Mouse (Mus musculus) forebrain, embryonic 14.5 days (tissue): ENCODE measurements around the gene Fdxr. TPM values are rescaled to one million over a fixed set of nuclear protein-coding genes. Genes with fewer than 3 reads are reported as not detected.

Source experiments
- ATAC-seq: fragments of 200-750 bp; cut with Nextera tagmentation; 2 replicates; pipeline ENCODE4 v1.8.0; 2017; ENCODE audit warnings: mild to moderate bottlenecking, moderate library complexity
- DNase-seq: peaks from one replicate; pipeline ENCODE4 v3.0.0-alpha.2; 2015; ENCODE audit warnings: low spot score
- H3K27ac ChIP-seq: fragments of 300-500 bp; sonication (generic); 2 replicates; pipeline ENCODE4 v1.5.1; 2014; ENCODE audit warnings: low read depth, mild to moderate bottlenecking, control low read depth, low read length, moderate library complexity
- H3K27me3 ChIP-seq: fragments of 300-500 bp; sonication (generic); replicated peaks from 2 replicates; pipeline ENCODE4 v1.6.1; 2014; ENCODE audit warnings: low read length, control low read depth, mixed read lengths; ENCODE audit not compliant: control insufficient read depth, insufficient read depth
- H3K36me3 ChIP-seq: fragments of 300-500 bp; sonication (generic); 2 replicates; pipeline ENCODE4 v1.6.1; 2014; ENCODE audit warnings: low read length, control low read depth; ENCODE audit not compliant: control insufficient read depth, insufficient read depth
- H3K4me1 ChIP-seq: fragments of 300-500 bp; sonication (generic); 2 replicates; pipeline ENCODE4 v1.6.1; 2014; ENCODE audit warnings: antibody characterized with exemption, low read length, control low read depth; ENCODE audit not compliant: control insufficient read depth, insufficient read depth
- H3K4me2 ChIP-seq: fragments of 300-500 bp; sonication (generic); 2 replicates; pipeline ENCODE4 v1.6.1; 2014; ENCODE audit warnings: mild to moderate bottlenecking, control low read depth, low read length
- H3K4me3 ChIP-seq: fragments of 300-500 bp; sonication (generic); 2 replicates; pipeline ENCODE4 v1.5.1; 2014; ENCODE audit warnings: low read depth, low read length, control low read depth
- H3K9ac ChIP-seq: fragments of 300-500 bp; sonication (generic); 2 replicates; pipeline ENCODE4 v1.6.1; 2014; ENCODE audit warnings: mild to moderate bottlenecking, low read length, control low read depth, moderate library complexity
- H3K9me3 ChIP-seq: fragments of 300-500 bp; sonication (generic); replicated peaks from 2 replicates; pipeline ENCODE4 v1.6.1; 2016; ENCODE audit warnings: low read length, control low read depth, mixed read lengths; ENCODE audit not compliant: control insufficient read depth
- WGBS: fragments of 180-500 bp; shearing (Covaris S2); extraction: QIAGEN DNeasy Blood & Tissue Kit; methylation state at CpG from one replicate; pipeline ENCODE4 v1.1.7; 2014; 5-methylcytosine and 5-hydroxymethylcytosine counted together
- polyA plus RNA-seq: library from polyadenylated mRNA; unstranded; fragments of >200 nt; fragmentation: Nextera tagmentation; extraction: Ambion mirVana; gene quantifications from 2 replicates; pipeline ENCODE4 v1.2.1, GENCODE M21; 2014

The Fdxr gene
- 17.2 and 20.0 TPM in 2 replicates for polyA plus RNA-seq

DNA sequence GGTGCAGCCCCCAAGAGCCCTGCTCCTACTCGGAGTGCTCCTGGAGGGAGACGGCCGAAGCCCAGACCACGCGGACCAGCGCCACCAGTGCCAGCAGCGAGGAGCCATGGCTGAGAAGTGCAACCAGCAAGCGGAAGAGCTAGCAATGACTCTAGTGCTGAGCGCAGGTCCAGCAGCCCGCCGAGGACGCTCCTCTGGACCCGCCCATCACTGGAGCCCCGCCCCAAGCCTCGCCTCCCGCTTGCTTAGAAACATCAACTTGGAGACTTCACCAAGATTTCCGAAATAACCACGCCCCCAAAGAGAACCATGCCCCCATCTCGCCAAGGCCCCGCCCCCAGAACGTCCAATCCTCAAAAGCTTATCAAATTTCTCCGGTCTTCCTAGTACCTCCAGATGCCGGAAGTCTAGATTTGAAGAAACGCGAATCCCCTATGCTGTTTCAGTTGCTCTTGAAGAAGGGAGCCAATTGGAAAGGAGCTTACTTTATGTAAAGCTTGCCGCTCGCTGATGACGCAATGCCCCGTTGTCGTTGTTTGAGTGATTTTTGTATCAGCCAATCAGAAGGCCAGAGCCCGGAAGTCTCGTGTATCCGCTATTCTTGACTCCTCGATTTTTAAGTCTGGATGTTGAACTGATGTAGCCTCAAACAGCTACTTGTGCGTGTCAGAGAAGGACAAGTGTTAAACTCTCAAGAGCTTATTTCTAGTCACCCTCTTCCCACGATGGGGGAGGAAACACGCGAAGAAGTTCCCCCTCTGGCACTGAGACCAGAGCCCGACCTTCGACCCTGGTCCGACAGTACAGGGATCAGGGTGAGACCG is at the start of gene Fdxr:
Gene Fdxr, minus strand, starts transcription at position 271 of the 824 bp plus-strand sequence.
- WGBS: under 1% methylated on average over 42 of the region's 42 CpGs
- Histone ChIP-seq H3K4me2 (peak within 1 kb of the TSS; percentile 85), H3K4me1 (peaks cover 5% of the 10 kb centered on the region; the same call in 1 of the 2 replicates), H3K27me3 (no peaks in the 10 kb centered on the region), H3K27ac (peak within 1 kb of the TSS; percentile 83), H3K9ac (peak within 1 kb of the TSS; percentile 81), H3K9me3 (no peaks in the 10 kb centered on the region), H3K36me3 (0 out of 2 replicates have a peak, but pooled peaks cover 2% of the 10 kb centered on the region), H3K4me3 (peak within 1 kb of the TSS; percentile 61)
- peak; percentile 97 for ATAC-seq
- DNase-seq: peak; percentile 100

DNA sequence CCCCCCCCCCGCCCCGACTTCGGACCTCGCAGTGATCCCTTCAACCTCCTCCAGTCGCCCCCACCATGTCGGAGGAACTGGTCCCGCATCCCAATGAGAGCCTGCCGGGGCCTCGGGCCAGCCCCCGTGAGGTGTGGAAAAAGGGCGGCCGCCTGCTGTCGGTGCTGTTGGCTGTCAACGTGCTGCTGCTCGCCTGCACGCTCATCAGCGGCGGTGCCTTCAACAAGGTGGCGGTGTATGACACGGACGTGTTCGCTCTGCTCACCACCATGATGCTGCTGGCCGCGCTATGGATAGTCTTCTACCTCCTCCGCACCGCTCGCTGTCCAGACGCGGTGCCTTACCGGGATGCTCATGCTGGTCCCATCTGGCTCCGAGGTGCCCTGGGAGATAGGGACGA is 46.5 kb upstream of the Fdxr start:
- 22% methylated on average over 32 of the region's 32 CpGs for WGBS
- no peak overlapping the region for H3K4me3 ChIP-seq
- no peak overlapping the region for H3K27ac ChIP-seq
- no peak overlapping the region for H3K4me2 ChIP-seq
- peaks cover 66% of the 10 kb centered on the region for H3K27me3 ChIP-seq
- H3K4me1 ChIP-seq: no peaks in the 10 kb centered on the region
- DNase-seq: peak; percentile 33
- ATAC-seq: no peak
- H3K9me3 ChIP-seq: no peaks in the 10 kb centered on the region
- no peak overlapping the region for H3K9ac ChIP-seq
- no peaks in the 10 kb centered on the region for H3K36me3 ChIP-seq

DNA sequence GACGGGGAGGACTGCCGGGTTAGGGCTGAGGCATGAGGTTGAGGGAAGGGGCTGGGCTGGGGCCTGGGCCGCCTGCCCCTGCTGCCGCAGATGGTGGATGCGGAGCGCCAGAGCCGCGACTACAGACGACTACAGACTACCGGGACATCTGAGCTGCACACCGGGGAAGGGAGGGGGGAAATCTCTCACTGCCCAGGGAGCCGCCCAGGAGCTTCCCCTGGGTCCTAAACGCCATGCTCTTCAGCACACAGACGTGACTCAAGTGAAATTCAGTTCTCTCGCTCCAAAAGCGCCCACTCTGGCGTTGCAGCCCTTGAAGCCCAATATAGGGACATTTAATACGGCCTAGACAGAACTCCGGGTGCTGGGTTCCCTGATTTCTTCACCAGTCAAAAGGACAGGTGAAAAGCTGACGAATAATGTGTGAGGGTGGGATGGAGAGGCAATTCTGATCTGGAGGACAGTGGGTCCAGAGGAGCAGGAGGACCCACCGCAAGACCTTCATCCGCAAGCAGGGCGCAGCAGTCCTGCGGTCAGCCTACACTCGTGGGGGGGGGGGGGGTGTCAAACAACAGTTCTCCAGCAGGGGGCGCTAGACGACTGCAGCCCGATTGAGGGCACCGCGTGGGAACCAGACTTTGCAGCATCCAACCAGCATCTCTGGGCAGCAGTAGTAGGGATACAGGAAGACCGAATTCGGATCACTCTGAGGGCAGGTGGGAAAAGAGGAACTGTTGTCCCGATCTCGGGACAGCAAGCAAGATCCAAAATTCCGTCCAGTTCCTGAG is 45.2 kb upstream of the Fdxr start, which contains the start of gene Ush1g:
Gene Ush1g, minus strand, starts transcription at position 136 of the 788 bp plus-strand sequence.
- Histone ChIP-seq H3K9ac (peak within 1 kb of the TSS; percentile 13; the same call in 1 of the 2 replicates), H3K4me2 (peak within 1 kb of the TSS; percentile 24), H3K4me3 (0 out of 2 replicates have a peak within 1 kb of the TSS, but pooled peaks have one; percentile 1), H3K27me3 (peaks cover 78% of the 10 kb centered on the region), H3K9me3 (no peaks in the 10 kb centered on the region), H3K27ac (no peak within 1 kb of the TSS), H3K36me3 (no peaks in the 10 kb centered on the region), H3K4me1 (no peaks in the 10 kb centered on the region)
- DNase-seq: peak; percentile 70
- peak; percentile 60 for ATAC-seq
- WGBS: 4% methylated on average over 32 of the region's 35 CpGs

DNA sequence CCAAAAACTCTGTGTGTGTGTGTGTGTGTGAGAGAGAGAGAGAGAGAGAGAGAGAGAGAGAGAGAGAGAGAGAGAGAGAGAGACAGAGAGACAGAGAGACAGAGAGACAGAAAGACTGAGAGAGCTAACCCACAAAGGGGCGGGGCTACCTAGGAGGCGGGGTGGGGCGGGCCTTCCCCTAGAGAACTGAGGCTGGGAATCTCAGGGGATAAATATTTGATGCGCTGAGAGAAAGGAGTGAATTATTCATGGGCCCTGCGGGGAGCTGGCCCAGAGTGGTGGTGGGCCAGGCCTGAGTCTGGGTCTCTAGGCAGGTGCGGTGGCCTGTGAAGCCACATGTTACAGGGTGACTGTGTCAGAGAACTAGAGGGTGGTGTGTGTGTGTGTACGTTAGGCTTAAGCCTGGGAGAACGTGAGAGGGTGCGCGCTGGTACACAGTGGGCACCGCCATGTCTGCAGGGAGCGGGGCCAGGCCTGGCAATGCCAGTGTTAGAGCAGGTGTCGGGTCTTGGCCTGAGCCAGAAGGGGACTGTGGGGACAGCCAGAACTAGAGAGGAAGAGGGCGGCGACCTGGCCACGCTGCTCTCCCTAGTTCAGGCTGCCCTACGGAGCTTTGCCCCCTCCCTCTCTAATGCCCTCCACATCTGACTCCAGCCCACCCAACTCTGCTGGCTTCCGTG is 43.0 kb upstream of the Fdxr start:
- H3K27ac ChIP-seq: no peak overlapping the region
- no peaks in the 10 kb centered on the region for H3K36me3 ChIP-seq
- no peak for DNase-seq
- H3K4me3 ChIP-seq: no peak overlapping the region
- H3K4me1 ChIP-seq: no peaks in the 10 kb centered on the region
- no peaks in the 10 kb centered on the region for H3K9me3 ChIP-seq
- no peak overlapping the region for H3K9ac ChIP-seq
- no peak overlapping the region for H3K4me2 ChIP-seq
- ATAC-seq: no peak
- WGBS: 7% methylated on average over 18 of the region's 18 CpGs
- H3K27me3 ChIP-seq: peaks cover 94% of the 10 kb centered on the region

DNA sequence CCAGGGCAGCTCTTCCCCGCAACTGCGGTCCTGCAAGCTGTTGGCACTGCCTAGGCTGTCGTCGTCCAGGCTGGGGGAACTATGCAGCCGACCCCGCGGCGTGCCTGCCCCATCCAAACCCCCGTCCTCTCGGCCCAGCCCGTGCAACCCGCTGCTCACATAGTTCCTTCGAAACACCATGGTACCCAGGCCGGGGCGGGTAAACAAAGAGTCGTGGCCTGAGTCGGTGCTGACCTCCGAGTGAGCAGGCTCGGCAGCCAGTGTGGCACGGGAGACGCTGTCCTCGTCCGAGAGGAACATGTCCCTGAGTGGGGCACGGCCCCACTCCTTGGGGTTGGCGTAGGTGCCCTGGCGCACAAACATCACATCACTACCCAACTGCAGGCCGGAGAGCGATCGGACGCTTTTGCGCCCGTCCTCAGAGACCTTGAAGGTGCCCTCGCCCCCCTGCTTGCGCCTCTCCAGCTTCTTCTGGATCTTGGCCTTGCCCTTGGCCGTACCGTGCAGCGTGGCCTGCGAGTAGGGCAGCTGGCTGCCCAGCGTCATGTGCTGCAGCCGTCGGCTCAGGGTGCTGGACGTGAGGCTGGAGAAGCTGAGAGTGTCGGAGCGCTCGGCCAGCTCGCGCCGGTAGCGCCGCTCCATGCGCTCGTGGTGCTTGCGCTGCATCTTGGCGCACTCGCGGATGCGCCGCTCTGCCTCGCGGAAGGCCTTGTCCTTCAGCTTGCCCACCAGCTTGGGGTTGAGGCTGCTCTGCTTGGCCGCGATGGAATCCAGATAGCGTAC is 41.6 kb upstream of the Fdxr start:
- H3K27me3 ChIP-seq: peaks cover 88% of the 10 kb centered on the region
- WGBS: 5% methylated on average over 63 of the region's 63 CpGs
- no peak overlapping the region for H3K27ac ChIP-seq
- 0 out of 2 replicates have a peak overlapping the region, but pooled peaks have one; percentile 5 for H3K4me2 ChIP-seq
- no peaks in the 10 kb centered on the region for H3K36me3 ChIP-seq
- ATAC-seq: no peak
- H3K4me3 ChIP-seq: peak overlapping the region; percentile 8; the same call in 1 of the 2 replicates
- H3K9ac ChIP-seq: no peak overlapping the region
- no peaks in the 10 kb centered on the region for H3K4me1 ChIP-seq
- no peaks in the 10 kb centered on the region for H3K9me3 ChIP-seq
- no peak for DNase-seq

DNA sequence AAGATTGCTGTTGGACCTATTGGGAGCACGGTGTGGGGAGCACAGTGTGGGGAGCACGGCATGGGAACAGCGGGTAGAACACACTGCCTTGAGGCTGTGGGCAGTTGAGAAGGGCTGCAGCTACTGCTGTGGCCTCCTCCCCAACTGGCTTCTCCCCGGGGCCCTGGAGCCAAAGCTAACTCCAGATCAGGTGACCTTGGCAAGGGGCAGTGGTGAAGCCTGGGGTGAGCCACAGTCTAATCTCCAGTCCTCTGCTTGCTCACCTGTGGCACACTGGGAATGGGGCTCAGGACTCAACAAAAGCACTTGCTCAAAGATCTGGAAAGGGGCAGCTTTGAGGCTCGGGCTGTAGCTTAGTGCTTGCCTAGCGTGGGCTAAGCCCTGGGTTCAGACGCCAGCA is 40.4 kb upstream of the Fdxr start:
- no peaks in the 10 kb centered on the region for H3K4me1 ChIP-seq
- no peaks in the 10 kb centered on the region for H3K36me3 ChIP-seq
- H3K4me2 ChIP-seq: no peak overlapping the region
- peaks cover 76% of the 10 kb centered on the region for H3K27me3 ChIP-seq
- ATAC-seq (no peak), DNase-seq (no peak)
- no peak overlapping the region for H3K9ac ChIP-seq
- no peak overlapping the region for H3K27ac ChIP-seq
- no peak overlapping the region for H3K4me3 ChIP-seq
- no peaks in the 10 kb centered on the region for H3K9me3 ChIP-seq
- WGBS: 58% methylated on average over 7 of the region's 7 CpGs

DNA sequence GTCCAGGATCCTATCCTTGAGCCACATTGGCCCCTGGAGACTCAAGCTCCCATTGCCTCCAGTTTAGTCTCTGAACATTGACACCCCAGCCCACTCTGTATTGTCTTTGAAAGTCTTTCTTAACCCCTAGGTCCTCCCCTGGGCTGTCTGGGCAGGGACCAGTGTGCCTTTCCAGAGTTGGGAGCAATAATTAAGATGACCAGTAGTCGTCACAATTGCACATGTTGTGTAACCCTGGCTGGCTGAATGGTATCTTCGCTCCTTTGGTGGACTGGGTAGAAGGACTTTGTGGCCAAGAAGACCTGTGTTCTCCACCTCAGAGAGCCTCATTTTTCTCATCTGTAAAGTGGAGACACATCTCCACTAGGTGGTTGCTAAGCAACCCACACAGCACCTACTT is 37.4 kb upstream of the Fdxr start:
- Histone ChIP-seq H3K4me3 (no peak overlapping the region), H3K36me3 (no peaks in the 10 kb centered on the region), H3K27me3 (peaks cover 46% of the 10 kb centered on the region), H3K4me2 (no peak overlapping the region), H3K9ac (no peak overlapping the region), H3K9me3 (no peaks in the 10 kb centered on the region), H3K4me1 (no peaks in the 10 kb centered on the region), H3K27ac (no peak overlapping the region)
- WGBS: 49% methylated on average over 2 of the region's 2 CpGs
- DNase-seq (no peak), ATAC-seq (no peak)

DNA sequence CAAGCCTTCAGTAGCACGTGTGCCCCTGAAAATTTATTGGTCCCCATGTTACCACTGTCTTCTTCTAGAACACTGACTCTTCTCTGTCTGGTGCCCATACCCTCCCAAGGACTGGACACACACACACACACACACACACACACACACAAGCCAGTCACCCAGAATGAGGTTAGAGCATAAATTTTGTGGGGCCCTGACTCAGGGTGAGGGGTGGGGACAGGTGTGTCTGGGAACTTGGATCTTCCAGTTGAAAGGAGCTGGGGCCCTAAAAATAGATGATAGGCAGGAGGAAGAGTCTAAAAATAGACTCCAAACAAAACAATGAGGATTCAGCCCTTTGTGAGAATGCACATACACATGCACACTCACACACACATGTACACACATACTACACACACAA is 31.9 kb upstream of the Fdxr start:
- H3K4me3 ChIP-seq: no peak overlapping the region
- no peaks in the 10 kb centered on the region for H3K9me3 ChIP-seq
- H3K36me3 ChIP-seq: no peaks in the 10 kb centered on the region
- WGBS: 79% methylated on average over 1 of the region's 1 CpGs
- 0 out of 2 replicates have a peak, but pooled peaks cover 2% of the 10 kb centered on the region for H3K27me3 ChIP-seq
- no peak overlapping the region for H3K27ac ChIP-seq
- H3K9ac ChIP-seq: no peak overlapping the region
- no peaks in the 10 kb centered on the region for H3K4me1 ChIP-seq
- no peak overlapping the region for H3K4me2 ChIP-seq
- no peak for ATAC-seq
- DNase-seq: no peak
